Mouse (Mus musculus): ENCODE measurements at regions not wholly inside any gene's neighbourhood (a gene's known extent, or its start where the extent isn't known, plus 50 kb on each side); places are given as distances from the start of the nearest gene placed in this dataset.

DNA sequence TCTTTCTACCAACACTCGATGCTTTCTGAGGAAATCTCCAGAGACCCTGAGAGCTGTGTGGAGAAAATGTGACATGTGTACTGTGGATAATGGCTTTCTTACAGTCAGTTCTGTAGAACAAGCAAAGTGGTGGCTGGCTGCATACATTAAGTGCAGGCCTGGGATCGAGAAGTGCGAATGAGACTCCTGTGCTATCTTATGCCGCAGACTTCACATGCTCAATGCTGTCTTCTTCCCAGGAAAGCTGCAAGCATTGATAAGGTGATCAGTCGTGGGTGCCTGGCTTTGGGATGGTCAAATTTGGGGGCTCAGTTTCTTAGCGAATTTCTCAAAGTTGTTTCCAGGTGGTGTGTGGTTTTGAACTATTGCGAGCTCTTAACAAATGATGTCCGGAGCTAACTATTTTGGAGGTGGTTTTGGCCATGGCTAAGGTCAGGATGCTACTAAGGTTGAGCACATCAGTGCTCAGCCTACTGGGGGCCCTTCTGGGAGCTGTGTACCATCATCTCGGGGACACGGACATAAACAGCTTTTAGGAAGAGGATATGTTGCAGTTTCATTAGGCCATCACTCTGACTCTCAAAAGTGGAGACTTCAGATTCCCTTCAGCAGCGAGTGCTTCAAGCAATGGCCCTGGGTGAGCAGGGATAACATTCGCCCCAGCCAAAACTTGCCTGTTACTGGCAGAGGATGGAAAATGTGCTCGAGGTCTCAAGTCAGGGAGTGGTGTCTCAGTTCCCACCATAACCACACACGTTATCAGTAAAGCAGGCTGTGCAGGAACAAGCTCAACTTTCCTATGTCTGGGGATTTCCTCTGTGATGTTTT, 646.7 kb downstream of the Zfp706 start:
- Histone ChIP-seq H3K9me3 (replicated peaks; ENCODE audit: control insufficient read depth, low read length) (no peaks in the 10 kb centered on the region), H3K4me3 (ENCODE audit: low read depth, low read length) (peak overlapping the region; percentile 14), H3K27ac (ENCODE audit: low read length) (peak overlapping the region; percentile 97), H3K4me1 (ENCODE audit: control insufficient read depth, low read depth, low read length) (peaks cover 37% of the 10 kb centered on the region), H3K27me3 (ENCODE audit: control insufficient read depth, insufficient read depth, low read depth, low read length) (no peaks in the 10 kb centered on the region), H3K4me2 (ENCODE audit: low read depth, low read length) (peak overlapping the region; percentile 62), H3K9ac (ENCODE audit: low read depth, low read length) (peak overlapping the region; percentile 69), H3K36me3 (ENCODE audit: control insufficient read depth, insufficient read depth) (no peaks in the 10 kb centered on the region)
- ATAC-seq (ENCODE audit: low read depth), result peak; percentile 98
- 24% methylated on average over 14 of the region's 14 CpGs for WGBS (ENCODE audit: insufficient replicate concordance)

DNA sequence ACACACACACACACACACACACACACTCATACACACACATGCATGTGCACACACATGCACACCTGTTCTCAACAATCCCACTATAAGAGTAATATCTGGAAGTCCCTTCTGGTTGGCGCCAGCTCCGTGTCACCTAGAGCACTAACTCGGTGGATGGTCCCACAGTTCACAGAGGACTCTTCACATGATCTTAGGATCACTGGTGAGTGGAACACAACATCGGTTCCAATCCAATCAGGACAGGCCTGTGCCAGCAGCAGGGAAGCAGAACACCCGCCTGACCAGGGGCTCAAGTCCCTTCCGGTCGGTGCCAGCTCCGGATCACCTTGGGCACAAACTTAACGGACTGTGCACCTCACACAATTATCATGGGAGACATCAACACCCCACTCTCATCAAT, 651.7 kb downstream of the Zfp706 start:
- WGBS (ENCODE audit: insufficient replicate concordance), result 86% methylated on average over 9 of the region's 9 CpGs
- ATAC-seq (ENCODE audit: low read depth), result no peak
- H3K4me1 ChIP-seq (ENCODE audit: control insufficient read depth, low read depth, low read length), result peaks cover 21% of the 10 kb centered on the region
- no peak overlapping the region for H3K4me2 ChIP-seq (ENCODE audit: low read depth, low read length)
- H3K36me3 ChIP-seq (ENCODE audit: control insufficient read depth, insufficient read depth), result no peaks in the 10 kb centered on the region
- H3K9ac ChIP-seq (ENCODE audit: low read depth, low read length), result no peak overlapping the region
- no peak overlapping the region for H3K27ac ChIP-seq (ENCODE audit: low read length)
- no peak overlapping the region for H3K4me3 ChIP-seq (ENCODE audit: low read depth, low read length)
- no peaks in the 10 kb centered on the region for H3K9me3 ChIP-seq (replicated peaks; ENCODE audit: control insufficient read depth, low read length)
- H3K27me3 ChIP-seq (ENCODE audit: control insufficient read depth, insufficient read depth, low read depth, low read length), result no peaks in the 10 kb centered on the region

DNA sequence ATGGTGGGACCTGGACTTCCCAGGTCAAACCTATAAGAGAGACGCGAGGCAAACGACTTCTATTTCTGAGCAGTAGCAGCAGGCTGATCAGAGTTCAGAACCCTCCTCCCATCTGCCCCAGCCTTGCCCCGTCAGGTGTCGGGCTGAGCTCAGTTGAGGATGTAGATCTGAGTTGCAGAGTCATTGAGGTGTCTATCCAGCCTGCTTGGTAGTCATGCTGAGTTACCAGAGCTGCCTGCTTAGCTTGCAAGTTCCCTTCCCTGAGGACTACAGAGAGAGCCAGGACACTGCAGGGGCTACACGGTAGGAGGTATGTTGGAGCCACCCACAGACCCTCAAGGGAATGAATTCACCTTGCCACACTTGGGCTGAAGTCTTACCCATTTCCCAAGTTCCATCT, 653.0 kb downstream of the Zfp706 start:
- Histone ChIP-seq H3K4me3 (ENCODE audit: low read depth, low read length) (no peak overlapping the region), H3K4me1 (ENCODE audit: control insufficient read depth, low read depth, low read length) (peaks cover 11% of the 10 kb centered on the region), H3K9ac (ENCODE audit: low read depth, low read length) (no peak overlapping the region; the same call in 1 of the 2 replicates), H3K36me3 (ENCODE audit: control insufficient read depth, insufficient read depth) (no peaks in the 10 kb centered on the region), H3K27me3 (ENCODE audit: control insufficient read depth, insufficient read depth, low read depth, low read length) (no peaks in the 10 kb centered on the region), H3K4me2 (ENCODE audit: low read depth, low read length) (no peak overlapping the region), H3K9me3 (replicated peaks; ENCODE audit: control insufficient read depth, low read length) (no peaks in the 10 kb centered on the region), H3K27ac (ENCODE audit: low read length) (no peak overlapping the region)
- ATAC-seq (ENCODE audit: low read depth), result peak; percentile 77
- WGBS (ENCODE audit: insufficient replicate concordance), result 72% methylated on average over 6 of the region's 6 CpGs

DNA sequence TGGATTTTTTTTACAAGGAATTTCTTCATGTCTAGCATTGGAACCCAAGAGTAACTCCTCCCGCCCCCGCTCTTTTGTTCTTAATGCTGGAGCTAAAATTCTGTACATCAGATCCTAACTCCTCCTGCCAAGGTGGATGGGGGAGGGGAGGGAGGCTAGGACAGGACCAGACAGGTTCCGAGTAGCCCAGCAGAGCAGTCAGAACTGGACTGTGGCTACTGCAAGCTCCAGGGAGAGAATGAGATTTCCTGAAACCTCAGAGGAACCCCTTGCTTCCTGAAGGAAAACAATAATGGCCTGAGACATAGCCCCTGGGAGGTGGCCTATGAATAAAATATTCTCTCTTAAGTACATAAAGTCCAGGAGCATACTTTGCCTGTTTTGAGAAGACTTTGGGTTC, 653.8 kb downstream of the Zfp706 start:
- Histone ChIP-seq H3K4me2 (ENCODE audit: low read depth, low read length) (no peak overlapping the region), H3K4me3 (ENCODE audit: low read depth, low read length) (no peak overlapping the region), H3K9ac (ENCODE audit: low read depth, low read length) (no peak overlapping the region; the same call in 1 of the 2 replicates), H3K36me3 (ENCODE audit: control insufficient read depth, insufficient read depth) (no peaks in the 10 kb centered on the region), H3K27me3 (ENCODE audit: control insufficient read depth, insufficient read depth, low read depth, low read length) (no peaks in the 10 kb centered on the region), H3K4me1 (ENCODE audit: control insufficient read depth, low read depth, low read length) (peaks cover 10% of the 10 kb centered on the region), H3K27ac (ENCODE audit: low read length) (no peak overlapping the region), H3K9me3 (replicated peaks; ENCODE audit: control insufficient read depth, low read length) (no peaks in the 10 kb centered on the region)
- ATAC-seq (ENCODE audit: low read depth), result no peak
- 78% methylated on average over 3 of the region's 3 CpGs for WGBS (ENCODE audit: insufficient replicate concordance)

DNA sequence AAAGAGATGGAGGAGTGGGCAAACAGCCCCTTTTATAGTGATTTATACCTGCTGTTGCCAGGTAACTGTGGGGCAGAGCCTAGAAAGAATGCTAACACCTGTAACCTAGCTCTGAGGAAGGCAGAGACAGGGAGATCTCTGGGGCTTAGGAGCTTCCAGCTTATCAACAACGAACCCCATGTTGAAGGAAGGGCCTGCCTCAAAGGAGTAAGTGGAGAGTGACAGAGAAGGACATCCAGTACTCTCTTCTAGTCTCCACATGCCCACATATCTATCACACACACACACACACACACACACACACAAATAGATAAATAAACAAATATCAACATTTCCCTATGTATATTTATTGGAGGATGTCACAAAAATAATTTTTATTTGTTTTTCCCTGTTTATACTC, 654.6 kb downstream of the Zfp706 start:
- peaks cover 10% of the 10 kb centered on the region for H3K4me1 ChIP-seq (ENCODE audit: control insufficient read depth, low read depth, low read length)
- H3K27me3 ChIP-seq (ENCODE audit: control insufficient read depth, insufficient read depth, low read depth, low read length), result no peaks in the 10 kb centered on the region
- WGBS (ENCODE audit: insufficient replicate concordance), result 63% methylated on average over 1 of the region's 1 CpGs
- H3K9ac ChIP-seq (ENCODE audit: low read depth, low read length), result no peak overlapping the region
- ATAC-seq (ENCODE audit: low read depth), result peak; percentile 67; the same call in 1 of the 2 replicates
- H3K36me3 ChIP-seq (ENCODE audit: control insufficient read depth, insufficient read depth), result no peaks in the 10 kb centered on the region
- no peaks in the 10 kb centered on the region for H3K9me3 ChIP-seq (replicated peaks; ENCODE audit: control insufficient read depth, low read length)
- no peak overlapping the region for H3K27ac ChIP-seq (ENCODE audit: low read length)
- H3K4me2 ChIP-seq (ENCODE audit: low read depth, low read length), result no peak overlapping the region
- H3K4me3 ChIP-seq (ENCODE audit: low read depth, low read length), result no peak overlapping the region

DNA sequence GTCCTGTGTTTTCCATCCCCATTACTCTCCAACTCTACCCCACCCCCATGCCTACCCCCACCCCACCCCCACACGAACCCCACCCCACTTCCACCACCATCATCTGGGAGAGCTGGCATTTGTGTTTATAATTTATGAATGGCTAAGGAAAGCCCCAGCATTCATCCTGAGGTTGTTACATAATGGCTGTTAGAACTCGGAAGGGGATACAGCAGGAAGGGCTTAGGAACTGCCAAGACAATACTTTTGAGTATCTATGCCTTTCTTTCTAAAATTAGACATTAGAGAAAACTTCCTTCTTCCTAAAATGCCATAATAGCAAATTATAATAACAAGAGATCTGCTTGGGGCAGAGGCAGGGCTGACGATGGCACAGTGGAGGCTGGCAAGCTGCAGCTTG, 655.9 kb downstream of the Zfp706 start:
- Histone ChIP-seq H3K9me3 (replicated peaks; ENCODE audit: control insufficient read depth, low read length) (no peaks in the 10 kb centered on the region), H3K4me3 (ENCODE audit: low read depth, low read length) (no peak overlapping the region), H3K27me3 (ENCODE audit: control insufficient read depth, insufficient read depth, low read depth, low read length) (no peaks in the 10 kb centered on the region), H3K27ac (ENCODE audit: low read length) (no peak overlapping the region), H3K9ac (ENCODE audit: low read depth, low read length) (no peak overlapping the region), H3K4me1 (ENCODE audit: control insufficient read depth, low read depth, low read length) (peaks cover 10% of the 10 kb centered on the region), H3K36me3 (ENCODE audit: control insufficient read depth, insufficient read depth) (no peaks in the 10 kb centered on the region), H3K4me2 (ENCODE audit: low read depth, low read length) (no peak overlapping the region)
- ATAC-seq (ENCODE audit: low read depth), result no peak
- 40% methylated on average over 3 of the region's 3 CpGs for WGBS (ENCODE audit: insufficient replicate concordance)

DNA sequence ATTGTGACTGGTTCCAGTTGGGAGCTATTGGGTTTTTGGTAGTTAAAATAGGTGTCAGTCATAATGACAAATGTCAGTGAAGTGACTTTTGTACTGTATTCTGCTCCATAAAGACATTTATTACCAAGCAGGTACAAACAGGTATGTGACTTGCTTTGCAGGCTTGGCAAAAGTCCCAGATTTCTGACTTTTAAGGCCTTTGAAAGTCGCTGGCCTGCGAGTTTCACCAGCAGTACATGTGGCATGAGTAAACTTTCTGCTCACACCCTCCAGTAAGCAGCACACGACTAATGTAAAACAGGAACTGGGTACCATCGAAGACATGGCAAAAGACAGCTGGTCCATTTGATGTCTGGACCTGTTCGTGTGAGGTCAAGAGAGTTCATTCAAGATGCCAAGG, 659.2 kb downstream of the Zfp706 start:
- H3K9ac ChIP-seq (ENCODE audit: low read depth, low read length), result no peak overlapping the region
- H3K36me3 ChIP-seq (ENCODE audit: control insufficient read depth, insufficient read depth), result no peaks in the 10 kb centered on the region
- H3K4me2 ChIP-seq (ENCODE audit: low read depth, low read length), result no peak overlapping the region
- H3K9me3 ChIP-seq (replicated peaks; ENCODE audit: control insufficient read depth, low read length), result no peaks in the 10 kb centered on the region
- H3K27me3 ChIP-seq (ENCODE audit: control insufficient read depth, insufficient read depth, low read depth, low read length), result no peaks in the 10 kb centered on the region
- H3K27ac ChIP-seq (ENCODE audit: low read length), result no peak overlapping the region
- H3K4me3 ChIP-seq (ENCODE audit: low read depth, low read length), result no peak overlapping the region
- no peak for ATAC-seq (ENCODE audit: low read depth)
- H3K4me1 ChIP-seq (ENCODE audit: control insufficient read depth, low read depth, low read length), result peaks cover 3% of the 10 kb centered on the region
- 68% methylated on average over 5 of the region's 5 CpGs for WGBS (ENCODE audit: insufficient replicate concordance)

DNA sequence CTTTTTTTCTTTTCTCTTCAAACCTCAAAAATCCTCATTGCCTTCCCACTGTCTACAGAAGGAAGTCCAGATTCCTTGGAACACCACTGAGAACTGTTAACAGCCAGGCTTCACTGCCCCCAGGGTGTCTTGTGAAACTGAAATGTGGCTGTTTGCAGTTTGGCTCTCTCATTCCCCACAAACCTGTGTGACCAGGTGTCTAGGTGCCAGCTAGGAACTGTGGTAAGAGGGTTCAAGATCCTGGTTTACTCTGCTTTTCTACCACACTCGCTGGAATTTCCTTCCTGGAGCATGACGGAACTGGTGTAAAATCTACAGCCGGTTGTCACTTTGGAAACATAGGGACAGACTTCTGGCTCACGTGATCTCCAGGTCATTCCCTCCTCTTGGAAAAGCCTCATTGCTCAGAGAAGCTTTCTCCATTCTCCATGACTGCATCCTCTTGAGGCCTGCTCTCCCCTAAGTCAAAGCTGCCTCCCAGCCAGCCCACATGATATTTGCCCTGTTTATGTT, 660.2 kb downstream of the Zfp706 start:
- 54% methylated on average over 4 of the region's 4 CpGs for WGBS (ENCODE audit: insufficient replicate concordance)
- Histone ChIP-seq H3K27me3 (ENCODE audit: control insufficient read depth, insufficient read depth, low read depth, low read length) (no peaks in the 10 kb centered on the region), H3K9ac (ENCODE audit: low read depth, low read length) (no peak overlapping the region), H3K4me3 (ENCODE audit: low read depth, low read length) (no peak overlapping the region), H3K4me1 (ENCODE audit: control insufficient read depth, low read depth, low read length) (no peaks in the 10 kb centered on the region), H3K36me3 (ENCODE audit: control insufficient read depth, insufficient read depth) (no peaks in the 10 kb centered on the region), H3K9me3 (replicated peaks; ENCODE audit: control insufficient read depth, low read length) (no peaks in the 10 kb centered on the region), H3K27ac (ENCODE audit: low read length) (no peak overlapping the region), H3K4me2 (ENCODE audit: low read depth, low read length) (no peak overlapping the region)
- ATAC-seq (ENCODE audit: low read depth), result no peak

DNA sequence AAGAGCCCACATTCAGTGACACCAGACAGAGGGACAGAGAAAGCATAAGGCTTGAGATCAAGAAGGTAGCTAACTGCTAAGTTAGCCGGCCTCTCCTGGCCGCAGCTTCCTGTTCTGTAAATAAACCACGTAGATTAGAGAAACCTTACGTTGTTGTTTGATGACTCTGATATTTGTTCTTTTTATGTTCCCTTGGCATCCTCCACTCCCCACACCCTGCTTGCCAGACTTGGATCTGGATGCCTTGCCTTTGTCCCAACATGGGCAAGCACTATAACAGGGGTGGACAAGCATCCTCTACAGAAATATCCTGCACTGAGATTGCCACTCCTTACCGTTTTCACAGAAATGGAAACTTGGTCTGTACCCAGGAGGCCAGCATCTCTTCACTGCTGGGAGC, 661.4 kb downstream of the Zfp706 start:
- Histone ChIP-seq H3K27ac (ENCODE audit: low read length) (0 out of 2 replicates have a peak overlapping the region, but pooled peaks have one; percentile 5), H3K27me3 (ENCODE audit: control insufficient read depth, insufficient read depth, low read depth, low read length) (no peaks in the 10 kb centered on the region), H3K9ac (ENCODE audit: low read depth, low read length) (no peak overlapping the region), H3K4me1 (ENCODE audit: control insufficient read depth, low read depth, low read length) (no peaks in the 10 kb centered on the region), H3K4me2 (ENCODE audit: low read depth, low read length) (no peak overlapping the region), H3K9me3 (replicated peaks; ENCODE audit: control insufficient read depth, low read length) (no peaks in the 10 kb centered on the region), H3K36me3 (ENCODE audit: control insufficient read depth, insufficient read depth) (no peaks in the 10 kb centered on the region), H3K4me3 (ENCODE audit: low read depth, low read length) (no peak overlapping the region)
- no peak for ATAC-seq (ENCODE audit: low read depth)
- WGBS (ENCODE audit: insufficient replicate concordance), result 19% methylated on average over 5 of the region's 5 CpGs

Data from liver, embryonic 16.5 days (tissue).